Mouse (Mus musculus) hindbrain, embryonic 13.5 days (tissue): ENCODE measurements around the gene Irs2. TPM values are rescaled to one million over a fixed set of nuclear protein-coding genes. Genes with fewer than 3 reads are reported as not detected.

Experiments used
- ATAC-seq: fragments of 200-750 bp; cut with Nextera tagmentation; 2 replicates; pipeline ENCODE4 v1.8.0; 2017; ENCODE audit warnings: moderate TSS enrichment; ENCODE audit not compliant: low FRiP score
- H3K27ac ChIP-seq: fragments of 300-500 bp; sonication (generic); 2 replicates; pipeline ENCODE4 v1.5.1; 2015; ENCODE audit warnings: inconsistent platforms, mild to moderate bottlenecking, moderate library complexity
- H3K27me3 ChIP-seq: fragments of 300-500 bp; sonication (generic); 2 replicates; pipeline ENCODE4 v1.6.1; 2015; ENCODE audit warnings: mild to moderate bottlenecking, inconsistent platforms
- H3K36me3 ChIP-seq: fragments of 300-500 bp; sonication (generic); 2 replicates; pipeline ENCODE4 v1.6.1; 2015; ENCODE audit warnings: mild to moderate bottlenecking, inconsistent platforms
- H3K4me1 ChIP-seq: fragments of 300-500 bp; sonication (generic); replicated peaks from 2 replicates; pipeline ENCODE4 v1.6.1; 2015; ENCODE audit warnings: inconsistent platforms
- H3K4me2 ChIP-seq: fragments of 300-500 bp; sonication (generic); 2 replicates; pipeline ENCODE4 v1.6.1; 2015; ENCODE audit warnings: inconsistent platforms, mild to moderate bottlenecking, moderate library complexity
- H3K4me3 ChIP-seq: fragments of 300-500 bp; sonication (generic); 2 replicates; pipeline ENCODE4 v1.5.1; 2015; ENCODE audit warnings: mild to moderate bottlenecking, inconsistent platforms
- H3K9ac ChIP-seq: fragments of 300-500 bp; sonication (generic); 2 replicates; pipeline ENCODE4 v1.6.1; 2015; ENCODE audit warnings: mild to moderate bottlenecking, inconsistent platforms
- H3K9me3 ChIP-seq: fragments of 300-500 bp; sonication (generic); 2 replicates; pipeline ENCODE4 v1.6.1; 2016; ENCODE audit warnings: inconsistent platforms
- WGBS: fragments of 180-500 bp; shearing (Covaris S2); methylation state at CpG from one replicate; pipeline ENCODE4 v1.1.7; 2015; 5-methylcytosine and 5-hydroxymethylcytosine counted together
- polyA plus RNA-seq: library from polyadenylated mRNA; unstranded; fragments of >200 nt; fragmentation: Nextera tagmentation; extraction: Ambion mirVana; gene quantifications from 2 replicates; pipeline ENCODE4 v1.2.1, GENCODE M21; 2015

The Irs2 gene
- polyA plus RNA-seq, 1 experiment from 2014 or later, result 4.6 TPM

GRCm38 (mm10) chr8:11007001-11007580, 1.2 kb downstream of the Irs2 start:
- peaks cover 71% of the 10 kb centered on the region for H3K4me1 ChIP-seq
- H3K9me3 ChIP-seq, result no peaks in the 10 kb centered on the region
- WGBS, result under 1% methylated on average over 55 of the region's 56 CpGs
- peak overlapping the region; percentile 99 for H3K27ac ChIP-seq
- H3K9ac ChIP-seq, result peak overlapping the region; percentile 89
- no peaks in the 10 kb centered on the region for H3K27me3 ChIP-seq
- H3K4me3 ChIP-seq, result peak overlapping the region; percentile 81
- 0 out of 2 replicates have a peak, but pooled peaks cover 4% of the 10 kb centered on the region for H3K36me3 ChIP-seq
- ATAC-seq, result peak; percentile 40
- H3K4me2 ChIP-seq, result peak overlapping the region; percentile 94

GRCm38 (mm10) chr8:11006276-11006630, 2.0 kb downstream of the Irs2 start:
- Histone ChIP-seq H3K36me3 (0 out of 2 replicates have a peak, but pooled peaks cover 4% of the 10 kb centered on the region), H3K27ac (peak overlapping the region; percentile 99; the same call in 1 of the 2 replicates)
- WGBS, result 81% methylated on average over 9 of the region's 9 CpGs

GRCm38 (mm10) chr8:11005460-11006275, 2.6 kb downstream of the Irs2 start:
- H3K27me3 ChIP-seq, result no peaks in the 10 kb centered on the region
- 80% methylated on average over 26 of the region's 26 CpGs for WGBS
- ATAC-seq, result no peak
- H3K4me2 ChIP-seq, result peak overlapping the region; percentile 94
- H3K27ac ChIP-seq, result no peak overlapping the region; the same call in 1 of the 2 replicates
- no peaks in the 10 kb centered on the region for H3K9me3 ChIP-seq
- H3K4me3 ChIP-seq, result peak overlapping the region; percentile 81
- 0 out of 2 replicates have a peak, but pooled peaks cover 4% of the 10 kb centered on the region for H3K36me3 ChIP-seq
- peak overlapping the region; percentile 89 for H3K9ac ChIP-seq
- H3K4me1 ChIP-seq, result peaks cover 78% of the 10 kb centered on the region

More at GRCm38 (mm10) chr8:11006276-11006630, 2.0 kb downstream of the Irs2 start:
- Histone ChIP-seq H3K27me3 (no peaks in the 10 kb centered on the region), H3K4me2 (peak overlapping the region; percentile 94), H3K4me3 (peak overlapping the region; percentile 81), H3K9me3 (no peaks in the 10 kb centered on the region), H3K9ac (peak overlapping the region; percentile 89), H3K4me1 (peaks cover 78% of the 10 kb centered on the region)
- no peak for ATAC-seq

GRCm38 (mm10) chr8:11004781-11005459, 3.3 kb downstream of the Irs2 start:
- Histone ChIP-seq H3K4me3 (peak overlapping the region; percentile 81), H3K9me3 (no peaks in the 10 kb centered on the region), H3K4me2 (peak overlapping the region; percentile 94), H3K27ac (no peak overlapping the region), H3K36me3 (0 out of 2 replicates have a peak, but pooled peaks cover 4% of the 10 kb centered on the region), H3K4me1 (peaks cover 78% of the 10 kb centered on the region), H3K27me3 (no peaks in the 10 kb centered on the region), H3K9ac (peak overlapping the region; percentile 89)
- ATAC-seq, result no peak
- 63% methylated on average over 22 of the region's 22 CpGs for WGBS

- Histone ChIP-seq H3K27me3 (no peaks in the 10 kb centered on the region), H3K36me3 (0 out of 2 replicates have a peak, but pooled peaks cover 4% of the 10 kb centered on the region), H3K4me3 (peak overlapping the region; percentile 81), H3K9me3 (no peaks in the 10 kb centered on the region), H3K27ac (peak overlapping the region; percentile 36; the same call in 1 of the 2 replicates), H3K4me1 (peaks cover 82% of the 10 kb centered on the region), H3K4me2 (peak overlapping the region; percentile 94), H3K9ac (peak overlapping the region; percentile 89)
- ATAC-seq, result no peak
- WGBS, result 24% methylated on average over 7 of the region's 7 CpGs
These were observed 4.3 kb downstream of the Irs2 start for GRCm38 (mm10) chr8:11003917-11004470.

- H3K36me3 ChIP-seq, result 0 out of 2 replicates have a peak, but pooled peaks cover 4% of the 10 kb centered on the region
- peak overlapping the region; percentile 36 for H3K27ac ChIP-seq
- H3K27me3 ChIP-seq, result no peaks in the 10 kb centered on the region
- 35% methylated on average over 6 of the region's 6 CpGs for WGBS
- peak overlapping the region; percentile 94 for H3K4me2 ChIP-seq
- peaks cover 85% of the 10 kb centered on the region for H3K4me1 ChIP-seq
- no peak for ATAC-seq
- peak overlapping the region; percentile 81 for H3K4me3 ChIP-seq
- no peaks in the 10 kb centered on the region for H3K9me3 ChIP-seq
- H3K9ac ChIP-seq, result peak overlapping the region; percentile 89
These were observed 5.0 kb downstream of the Irs2 start for GRCm38 (mm10) chr8:11003253-11003652.

GRCm38 (mm10) chr8:11002816-11003215, 5.4 kb downstream of the Irs2 start:
- WGBS, result 16% methylated on average over 6 of the region's 6 CpGs
- no peak for ATAC-seq
- H3K9ac ChIP-seq, result peak overlapping the region; percentile 89
- peaks cover 89% of the 10 kb centered on the region for H3K4me1 ChIP-seq
- H3K36me3 ChIP-seq, result 0 out of 2 replicates have a peak, but pooled peaks cover 4% of the 10 kb centered on the region
- peak overlapping the region; percentile 36; the same call in 1 of the 2 replicates for H3K27ac ChIP-seq
- H3K4me3 ChIP-seq, result peak overlapping the region; percentile 81
- H3K9me3 ChIP-seq, result no peaks in the 10 kb centered on the region
- no peaks in the 10 kb centered on the region for H3K27me3 ChIP-seq
- H3K4me2 ChIP-seq, result peak overlapping the region; percentile 94

GRCm38 (mm10) chr8:11001062-11001549, 7.2 kb downstream of the Irs2 start:
- Histone ChIP-seq H3K4me3 (peak overlapping the region; percentile 81), H3K36me3 (0 out of 2 replicates have a peak, but pooled peaks cover 4% of the 10 kb centered on the region), H3K9ac (peak overlapping the region; percentile 58; the same call in 1 of the 2 replicates), H3K4me2 (peak overlapping the region; percentile 94), H3K9me3 (no peaks in the 10 kb centered on the region), H3K27ac (peak overlapping the region; percentile 49), H3K27me3 (no peaks in the 10 kb centered on the region), H3K4me1 (peaks cover 88% of the 10 kb centered on the region)
- WGBS, result 7% methylated on average over 6 of the region's 6 CpGs
- ATAC-seq, result no peak

- Histone ChIP-seq H3K9ac (peak overlapping the region; percentile 58), H3K4me1 (peaks cover 75% of the 10 kb centered on the region), H3K4me3 (peak overlapping the region; percentile 81; the same call in 1 of the 2 replicates), H3K27ac (peak overlapping the region; percentile 50), H3K36me3 (0 out of 2 replicates have a peak, but pooled peaks cover under 1% of the 10 kb centered on the region), H3K4me2 (peak overlapping the region; percentile 94), H3K27me3 (no peaks in the 10 kb centered on the region), H3K9me3 (no peaks in the 10 kb centered on the region)
- 68% methylated on average over 4 of the region's 4 CpGs for WGBS
- ATAC-seq, result no peak
These were observed 8.7 kb downstream of the Irs2 start for GRCm38 (mm10) chr8:10999538-10999937.

GRCm38 (mm10) chr8:10996247-10996646, 12.0 kb downstream of the Irs2 start:
- WGBS, result 87% methylated on average over 1 of the region's 2 CpGs
- H3K9me3 ChIP-seq, result no peaks in the 10 kb centered on the region

GRCm38 (mm10) chr8:10995756-10996155, 12.5 kb downstream of the Irs2 start:
- WGBS, result 88% methylated on average over 2 of the region's 2 CpGs
- Histone ChIP-seq H3K4me1 (peaks cover 60% of the 10 kb centered on the region), H3K9me3 (no peaks in the 10 kb centered on the region), H3K27me3 (no peaks in the 10 kb centered on the region), H3K9ac (no peak overlapping the region), H3K27ac (no peak overlapping the region), H3K36me3 (no peaks in the 10 kb centered on the region), H3K4me2 (no peak overlapping the region), H3K4me3 (no peak overlapping the region)
- ATAC-seq, result no peak

More at GRCm38 (mm10) chr8:10996247-10996646, 12.0 kb downstream of the Irs2 start:
- H3K4me2 ChIP-seq, result no peak overlapping the region
- no peaks in the 10 kb centered on the region for H3K27me3 ChIP-seq
- no peak for ATAC-seq
- peaks cover 60% of the 10 kb centered on the region for H3K4me1 ChIP-seq
- no peak overlapping the region for H3K4me3 ChIP-seq
- H3K27ac ChIP-seq, result no peak overlapping the region
- H3K36me3 ChIP-seq, result no peaks in the 10 kb centered on the region
- H3K9ac ChIP-seq, result no peak overlapping the region
